Mouse (Mus musculus) cortical plate, adult 2 months (tissue): ENCODE data around the gene Nudt2.

Experiments used
- CTCF ChIP-seq: fragments of 200-500 bp; IDR thresholded peaks from 2 replicates; pipeline ENCODE4 v1.5.1; 2011; ENCODE audit warnings: mild to moderate bottlenecking, control low read depth, low read length; ENCODE audit not compliant: insufficient read depth; ENCODE audit errors: extremely low read depth
- POLR2A ChIP-seq: fragments of 200-500 bp; IDR thresholded peaks from 2 replicates; pipeline ENCODE4 v1.6.1; 2011; ENCODE audit warnings: mild to moderate bottlenecking, low read length, control low read depth; ENCODE audit not compliant: insufficient read depth; ENCODE audit errors: extremely low read depth

GRCm38 (mm10) chr4:41519195-41519594 is 54.2 kb downstream of the Nudt2 start:
- TF ChIP-seq CTCF (no peak), POLR2A (no peak)
